Mouse (Mus musculus) lung, postnatal 0 days (tissue): Measurements from ENCODE around the gene Slc35b2. TPM values are rescaled to one million over a fixed set of nuclear protein-coding genes. Genes with fewer than 3 reads are reported as not detected.

Experiments used
- ATAC-seq: fragments of 200-750 bp; cut with Nextera tagmentation; 2 replicates; pipeline ENCODE4 v1.8.0; 2017; ENCODE audit warnings: moderate library complexity
- DNase-seq: peaks from one replicate; pipeline ENCODE4 v3.0.0-alpha.2; 2016; ENCODE audit warnings: low spot score
- H3K27ac ChIP-seq: fragments of 300-500 bp; sonication (generic); 2 replicates; pipeline ENCODE4 v1.5.1; 2014; ENCODE audit warnings: antibody characterized with exemption, mild to moderate bottlenecking, low read length, mixed read lengths
- H3K27me3 ChIP-seq: fragments of 300-500 bp; sonication (generic); replicated peaks from 2 replicates; pipeline ENCODE4 v1.6.1; 2014; ENCODE audit warnings: low read length, mixed read lengths; ENCODE audit not compliant: insufficient read depth
- H3K36me3 ChIP-seq: fragments of 300-500 bp; sonication (generic); 2 replicates; pipeline ENCODE4 v1.6.1; 2014; ENCODE audit warnings: low read length, mixed read lengths; ENCODE audit not compliant: insufficient read depth
- H3K4me1 ChIP-seq: fragments of 300-500 bp; sonication (generic); 2 replicates; pipeline ENCODE4 v1.6.1; 2014; ENCODE audit warnings: antibody characterized with exemption, low read depth, low read length, mixed read lengths; ENCODE audit not compliant: insufficient read depth
- H3K4me2 ChIP-seq: fragments of 300-500 bp; sonication (generic); replicated peaks from 2 replicates; pipeline ENCODE4 v1.6.1; 2014; ENCODE audit warnings: low read depth, mild to moderate bottlenecking, low read length, moderate library complexity, mixed read lengths
- H3K4me3 ChIP-seq: fragments of 300-500 bp; sonication (generic); 2 replicates; pipeline ENCODE4 v1.5.1; 2014; ENCODE audit warnings: low read depth, low read length
- H3K9ac ChIP-seq: fragments of 300-500 bp; sonication (generic); replicated peaks from 2 replicates; pipeline ENCODE4 v1.6.1; 2014; ENCODE audit warnings: low read depth, mild to moderate bottlenecking
- H3K9me3 ChIP-seq: fragments of 300-500 bp; sonication (generic); 2 replicates; pipeline ENCODE4 v1.6.1; 2016; ENCODE audit warnings: low read length, mixed read lengths
- CTCF ChIP-seq: IDR thresholded peaks from 2 replicates; pipeline ENCODE4 v1.5.1; 2016; ENCODE audit warnings: antibody characterized with exemption, mild to moderate bottlenecking
- EP300 ChIP-seq: IDR thresholded peaks from 2 replicates; pipeline ENCODE4 v1.6.1; 2016; ENCODE audit warnings: antibody characterized with exemption, mild to moderate bottlenecking, control low read depth
- WGBS: fragments of 180-500 bp; shearing (Covaris S2); extraction: QIAGEN DNeasy Blood & Tissue Kit; methylation state at CpG from one replicate; pipeline ENCODE4 v1.1.7; 2014; 5-methylcytosine and 5-hydroxymethylcytosine counted together
- polyA plus RNA-seq: library from polyadenylated mRNA; unstranded; fragments of >200 nt; fragmentation: Nextera tagmentation; extraction: Ambion mirVana; gene quantifications from 2 replicates; pipeline ENCODE4 v1.2.1, GENCODE M21; 2015

Gene Slc35b2
- polyA plus RNA-seq, 1 experiment from 2014 or later = 85.1 TPM

DNA sequence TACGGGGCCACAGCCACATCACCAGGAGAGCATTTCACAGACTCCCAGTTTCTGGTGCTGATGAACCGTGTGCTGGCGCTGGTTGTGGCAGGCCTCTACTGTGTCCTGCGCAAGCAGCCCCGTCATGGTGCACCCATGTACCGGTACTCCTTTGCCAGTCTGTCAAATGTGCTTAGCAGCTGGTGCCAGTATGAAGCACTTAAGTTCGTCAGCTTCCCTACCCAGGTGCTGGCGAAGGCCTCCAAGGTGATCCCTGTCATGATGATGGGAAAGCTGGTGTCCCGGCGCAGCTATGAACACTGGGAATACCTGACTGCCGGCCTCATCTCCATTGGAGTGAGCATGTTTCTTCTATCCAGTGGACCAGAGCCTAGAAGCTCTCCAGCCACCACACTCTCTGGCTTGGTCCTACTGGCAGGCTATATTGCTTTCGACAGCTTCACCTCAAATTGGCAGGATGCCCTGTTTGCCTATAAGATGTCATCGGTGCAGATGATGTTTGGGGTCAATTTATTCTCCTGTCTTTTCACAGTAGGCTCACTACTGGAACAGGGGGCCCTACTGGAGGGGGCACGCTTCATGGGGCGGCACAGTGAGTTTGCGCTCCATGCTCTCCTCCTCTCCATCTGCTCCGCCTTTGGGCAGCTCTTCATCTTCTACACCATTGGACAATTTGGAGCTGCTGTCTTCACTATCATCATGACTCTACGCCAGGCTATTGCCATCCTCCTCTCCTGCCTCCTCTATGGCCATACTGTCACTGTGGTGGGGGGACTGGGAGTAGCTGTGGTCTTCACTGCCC is 2.9 kb downstream of the Slc35b2 start:
- H3K4me2 ChIP-seq = no peak overlapping the region
- ATAC-seq = no peak
- WGBS = 55% methylated on average over 18 of the region's 18 CpGs
- no peak overlapping the region for H3K9ac ChIP-seq
- no peak overlapping the region for H3K4me3 ChIP-seq
- H3K27me3 ChIP-seq = no peaks in the 10 kb centered on the region
- no peaks in the 10 kb centered on the region for H3K9me3 ChIP-seq
- H3K4me1 ChIP-seq = peaks cover 8% of the 10 kb centered on the region; the same call in 1 of the 2 replicates
- H3K27ac ChIP-seq = no peak overlapping the region
- DNase-seq = no peak
- peaks cover 45% of the 10 kb centered on the region for H3K36me3 ChIP-seq
- no peak for TF ChIP-seq CTCF
- no peak for TF ChIP-seq EP300

- Histone ChIP-seq H3K4me3 (no peak overlapping the region), H3K36me3 (peaks cover 45% of the 10 kb centered on the region), H3K27me3 (no peaks in the 10 kb centered on the region), H3K4me2 (no peak overlapping the region), H3K9ac (no peak overlapping the region), H3K9me3 (no peaks in the 10 kb centered on the region), H3K27ac (no peak overlapping the region), H3K4me1 (peaks cover 8% of the 10 kb centered on the region; the same call in 1 of the 2 replicates)
- WGBS = 30% methylated on average over 4 of the region's 4 CpGs
- DNase-seq (no peak), ATAC-seq (no peak)
- TF ChIP-seq EP300 (no peak), CTCF (no peak)
These were observed 3.5 kb downstream of the Slc35b2 start for GRCm38 (mm10) chr17:45567162-45567601.

- DNase-seq = no peak
- WGBS = 86% methylated on average over 12 of the region's 12 CpGs
- ATAC-seq = no peak
- Histone ChIP-seq H3K4me2 (no peak overlapping the region), H3K4me1 (peaks cover 8% of the 10 kb centered on the region; the same call in 1 of the 2 replicates), H3K9me3 (no peaks in the 10 kb centered on the region), H3K4me3 (no peak overlapping the region), H3K36me3 (peaks cover 45% of the 10 kb centered on the region), H3K27me3 (no peaks in the 10 kb centered on the region), H3K27ac (no peak overlapping the region), H3K9ac (no peak overlapping the region)
- TF ChIP-seq EP300 (no peak), CTCF (no peak)
These were observed 5.3 kb downstream of the Slc35b2 start for GRCm38 (mm10) chr17:45568990-45569389.

DNA sequence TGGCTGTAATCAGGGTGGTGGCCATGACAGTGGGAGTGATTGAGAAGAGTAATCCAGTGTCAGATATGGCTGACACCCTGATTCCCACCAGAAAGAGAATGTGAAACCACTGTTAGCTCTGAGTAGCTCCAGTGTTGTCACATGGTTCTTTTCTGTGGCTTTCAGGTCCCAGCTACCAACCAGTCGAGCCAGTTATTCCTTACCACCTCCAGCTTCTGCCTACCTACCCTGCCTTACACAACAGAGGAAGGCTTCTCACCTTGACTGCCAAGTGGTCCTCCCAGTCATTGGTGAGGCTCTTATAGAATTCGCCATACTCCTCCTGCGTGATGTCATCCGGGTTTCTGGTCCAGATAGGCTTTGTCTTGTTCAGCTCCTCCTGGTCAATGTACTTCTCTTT is 6.3 kb downstream of the Slc35b2 start:
- H3K4me1 ChIP-seq = peaks cover 3% of the 10 kb centered on the region; the same call in 1 of the 2 replicates
- WGBS = 74% methylated on average over 4 of the region's 4 CpGs
- H3K4me2 ChIP-seq = no peak overlapping the region
- DNase-seq (peak; percentile 42), ATAC-seq (no peak)
- no peak for TF ChIP-seq EP300
- TF ChIP-seq CTCF = no peak
- H3K27ac ChIP-seq = 0 out of 2 replicates have a peak overlapping the region, but pooled peaks have one; percentile 0
- no peak overlapping the region for H3K4me3 ChIP-seq
- no peak overlapping the region for H3K9ac ChIP-seq
- H3K9me3 ChIP-seq = no peaks in the 10 kb centered on the region
- H3K36me3 ChIP-seq = peaks cover 45% of the 10 kb centered on the region
- no peaks in the 10 kb centered on the region for H3K27me3 ChIP-seq

DNA sequence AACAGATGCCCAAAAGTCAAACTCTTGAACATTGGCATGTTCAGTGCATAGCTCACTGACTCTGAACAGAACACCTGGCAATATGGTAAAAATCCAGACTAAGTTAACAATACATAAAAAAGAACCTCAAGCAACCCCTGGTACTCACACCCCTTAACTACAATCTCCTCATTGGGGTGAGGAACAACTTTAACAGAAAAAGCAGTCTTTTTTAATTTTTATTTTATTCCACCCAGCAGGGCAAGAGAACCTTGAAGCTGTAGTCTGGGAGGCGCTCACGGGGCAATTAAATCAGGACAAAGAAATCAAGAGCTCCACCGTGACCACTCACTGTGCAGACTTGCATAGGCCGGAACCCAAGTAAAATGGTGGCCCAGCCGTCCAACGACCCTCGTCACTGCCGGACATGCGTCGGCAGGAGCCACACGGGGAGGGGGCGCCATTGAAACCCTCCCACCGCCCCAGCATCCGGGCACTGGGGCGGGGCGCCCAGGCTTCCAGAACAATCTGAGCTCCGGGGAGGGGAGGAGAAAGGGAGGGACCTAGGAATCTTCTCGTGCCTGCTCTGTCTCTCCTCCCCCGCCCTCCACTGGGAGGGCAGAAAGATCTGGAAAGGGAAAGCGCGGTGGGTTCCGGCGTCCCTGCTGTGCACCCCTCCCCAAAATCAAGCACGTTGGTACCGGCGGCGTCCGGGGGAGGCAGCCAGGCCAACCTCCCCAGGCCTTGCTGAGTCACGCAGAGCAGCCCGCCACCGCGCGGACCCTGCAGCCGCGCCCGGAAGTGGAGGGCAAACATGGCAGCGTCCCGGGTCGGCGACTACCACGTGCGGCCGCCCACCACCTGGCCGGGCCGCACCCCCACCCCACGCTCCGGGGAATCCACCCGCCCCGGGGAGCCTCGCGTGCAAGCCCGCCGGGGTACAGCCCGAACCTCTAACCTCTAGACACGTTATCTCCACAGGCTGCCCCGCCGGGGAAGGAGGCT is 8.7 kb downstream of the Slc35b2 start:
- peaks cover 36% of the 10 kb centered on the region for H3K36me3 ChIP-seq
- 2% methylated on average over 53 of the region's 57 CpGs for WGBS
- H3K4me1 ChIP-seq = 0 out of 2 replicates have a peak, but pooled peaks cover 2% of the 10 kb centered on the region

More for the DNA sequence above, 8.7 kb downstream of the Slc35b2 start:
- no peaks in the 10 kb centered on the region for H3K27me3 ChIP-seq
- no peaks in the 10 kb centered on the region for H3K9me3 ChIP-seq
- H3K4me3 ChIP-seq = peak overlapping the region; percentile 96
- TF ChIP-seq CTCF (0 out of 2 replicates have a peak, but pooled peaks have one; percentile 10), EP300 (peak; percentile 26; the same call in 1 of the 2 replicates)
- ATAC-seq (peak; percentile 72), DNase-seq (peak; percentile 96)
- peak overlapping the region; percentile 65 for H3K9ac ChIP-seq
- H3K4me2 ChIP-seq = peak overlapping the region; percentile 86
- peak overlapping the region; percentile 97 for H3K27ac ChIP-seq
